Mouse (Mus musculus) ovary, adult 10 weeks (tissue): ENCODE results near the gene Olfr714. TPM values are rescaled to one million over a fixed set of nuclear protein-coding genes. Genes with fewer than 3 reads are reported as not detected.

Experiments
- polyA plus RNA-seq: library from polyadenylated mRNA; stranded (reverse); fragments of 350-450 nt; fragmentation: Illumina TruSeq; extraction: RNeasy Lipid Tissue Mini Kit (QIAGEN cat#74804); gene quantifications from one replicate; pipeline ENCODE4 v1.2.3, GENCODE M21; 2014

The Olfr714 gene
- not detected for polyA plus RNA-seq

DNA sequence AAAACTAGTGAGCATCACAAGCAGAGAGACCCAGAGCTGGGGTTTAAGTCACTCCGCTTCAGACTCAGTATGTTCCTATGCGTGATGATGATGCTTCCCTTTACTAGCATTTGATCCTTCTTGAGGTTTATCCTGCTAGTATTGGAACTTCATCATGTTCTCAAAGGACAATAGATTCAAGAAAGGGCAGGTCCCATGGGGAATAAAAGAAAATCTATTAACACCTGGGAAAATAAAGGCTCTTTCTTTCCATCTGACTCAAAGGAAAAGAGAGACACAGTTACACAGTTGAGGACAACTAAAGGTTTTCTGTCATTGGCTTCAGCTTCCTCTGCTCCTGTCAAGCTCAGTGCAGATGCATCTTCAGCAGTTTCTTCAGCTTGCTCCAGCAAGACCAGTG is at the start of gene Olfr714:
Olfr714 (plus strand) TSS at position 301 of the 400 bp plus-strand sequence.

DNA sequence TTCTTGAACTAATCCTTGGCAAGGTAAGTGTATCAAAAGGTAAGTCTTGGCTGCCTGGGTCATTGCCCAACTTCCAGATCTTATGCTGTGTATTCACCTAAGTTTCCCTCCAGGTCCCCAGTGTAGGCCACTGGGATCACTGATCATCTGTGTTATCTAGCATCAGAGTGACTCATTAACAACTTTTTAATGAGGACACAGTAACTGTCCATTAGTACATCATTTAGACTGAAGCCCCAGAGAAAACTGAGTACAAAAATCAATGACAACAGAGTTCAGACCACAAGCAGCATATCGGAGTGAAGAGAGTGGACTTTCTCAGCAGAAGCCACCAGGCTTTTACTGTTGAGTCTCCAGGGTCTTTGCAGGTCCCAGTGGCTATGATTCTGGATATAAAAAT is 39.9 kb upstream of the Olfr714 start, which contains the start of gene Olfr713:
Olfr713 (plus strand) TSS at position 301 of the 400 bp plus-strand sequence.

DNA sequence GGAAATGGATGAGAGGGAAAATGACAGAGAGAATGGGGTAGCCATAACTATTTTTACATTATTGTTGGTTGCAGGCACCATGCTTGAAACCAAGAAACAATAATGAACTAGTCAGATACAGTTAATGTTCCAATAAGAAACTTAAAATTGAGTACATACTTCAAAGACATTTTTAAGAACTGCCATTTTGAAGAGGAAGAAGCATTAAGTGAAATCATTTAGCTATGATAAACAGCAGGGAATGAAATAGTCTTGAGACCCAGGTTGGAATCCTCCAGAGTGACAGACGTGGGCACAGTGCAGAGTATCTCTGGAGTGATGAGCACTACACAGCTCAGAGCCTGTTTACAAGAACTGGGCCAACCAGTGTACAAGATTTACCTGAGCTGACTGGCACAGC is 22.1 kb downstream of the Olfr714 start, which contains the start of gene Olfr17:
Olfr17 (plus strand) TSS at position 301 of the 400 bp plus-strand sequence.

GRCm38 (mm10) chr7:107110269-107110668 is 39.5 kb downstream of the Olfr714 start, which contains the start of gene Olfr715b:
Gene Olfr715b, minus strand, starts transcription at chr7:107110369.

Other genes with a start within 250 kb of the Olfr714 start
- gene Olfr702, start 237.1 kb upstream of the Olfr714 start, polyA plus RNA-seq = not detected
- gene Olfr703, start 227.6 kb upstream of the Olfr714 start, polyA plus RNA-seq = not detected
- not detected for gene Olfr704, start 207.8 kb upstream of the Olfr714 start, polyA plus RNA-seq
- not detected for gene Olfr705, start 194.1 kb upstream of the Olfr714 start, polyA plus RNA-seq
- not detected for gene Olfr706, start 182.8 kb upstream of the Olfr714 start, polyA plus RNA-seq
- gene Olfr707, start 169.7 kb upstream of the Olfr714 start, polyA plus RNA-seq = not detected
- gene Olfr1532-ps1, start 163.0 kb upstream of the Olfr714 start, polyA plus RNA-seq = not detected
- gene Olfr709-ps1, start 138.8 kb upstream of the Olfr714 start, polyA plus RNA-seq = not detected
- gene Olfr710, start 122.7 kb upstream of the Olfr714 start, polyA plus RNA-seq = not detected
- not detected for gene Olfr6, start 107.0 kb upstream of the Olfr714 start, polyA plus RNA-seq
- gene Olfr711, start 95.5 kb upstream of the Olfr714 start, polyA plus RNA-seq = not detected
- gene Olfr2, start 64.9 kb upstream of the Olfr714 start, polyA plus RNA-seq = not detected
- gene Olfr713, start 39.8 kb upstream of the Olfr714 start, polyA plus RNA-seq = not detected
- not detected for gene Olfr17, start 22.2 kb downstream of the Olfr714 start, polyA plus RNA-seq
- gene Olfr715b, start 39.4 kb downstream of the Olfr714 start, polyA plus RNA-seq = not detected
- not detected for gene Olfr715, start 60.1 kb downstream of the Olfr714 start, polyA plus RNA-seq
- not detected for gene Olfr716, start 67.3 kb downstream of the Olfr714 start, polyA plus RNA-seq
- 208 TPM for gene Nlrp14, start 96.0 kb downstream of the Olfr714 start, polyA plus RNA-seq
- not detected for gene Rbmxl2, start 138.5 kb downstream of the Olfr714 start, polyA plus RNA-seq